Mouse (Mus musculus): ENCODE results near the gene Kcnq4.

Kcnq4 gene

GRCm38 (mm10) chr4:120725516-120726090, 22.8 kb downstream of the Kcnq4 start:
- peak; percentile 68 for DNase-seq (ENCODE audit: low read depth)

GRCm38 (mm10) chr4:120721574-120721973, 26.8 kb downstream of the Kcnq4 start:
- DNase-seq (ENCODE audit: low read depth), result no peak

- DNase-seq (ENCODE audit: low read depth), result peak; percentile 25
These were observed 29.3 kb downstream of the Kcnq4 start for GRCm38 (mm10) chr4:120719152-120719551.

DNA sequence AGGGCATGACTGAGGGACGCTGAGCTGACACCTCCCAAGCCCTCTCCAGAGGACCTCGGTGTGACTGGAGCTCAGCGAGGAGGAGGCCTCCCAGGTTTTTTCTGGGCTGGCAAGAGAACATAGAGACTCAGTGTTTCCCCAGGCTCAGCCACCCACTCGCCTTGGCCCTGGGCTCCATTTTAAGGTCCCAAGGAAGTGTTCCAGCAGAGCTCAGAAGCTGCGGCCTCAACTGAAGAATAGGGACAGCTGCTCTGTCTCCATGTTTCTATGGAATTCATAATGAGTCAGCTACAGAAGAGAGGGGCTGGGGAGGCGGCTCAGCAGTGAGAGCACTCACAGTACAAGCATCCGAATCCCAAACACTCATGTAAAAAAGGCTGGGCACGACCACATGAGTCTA, 30.8 kb downstream of the Kcnq4 start:
- DNase-seq (ENCODE audit: low read depth), result no peak

DNA sequence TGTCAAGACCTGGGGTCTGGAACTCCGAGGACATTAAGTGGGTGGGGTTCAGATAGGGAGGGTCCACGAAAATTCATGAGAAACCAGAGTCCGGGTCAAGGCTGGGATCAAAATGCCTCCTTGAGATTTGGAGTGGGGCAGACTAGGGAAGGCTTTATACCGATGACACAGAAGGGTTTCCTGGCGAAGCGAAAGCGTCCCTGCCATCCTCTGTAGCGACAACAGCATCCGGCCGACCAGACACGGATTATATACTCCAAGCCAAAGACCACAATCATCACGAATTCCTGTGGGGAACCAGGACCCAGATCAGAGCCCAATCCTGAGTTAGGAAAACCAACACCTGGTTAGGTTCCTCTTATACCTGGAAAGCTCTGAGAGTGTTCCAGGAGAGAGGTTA, 31.6 kb downstream of the Kcnq4 start:
- no peak for DNase-seq (ENCODE audit: low read depth)

GRCm38 (mm10) chr4:120716141-120716571, 32.3 kb downstream of the Kcnq4 start:
- DNase-seq (ENCODE audit: low read depth), result no peak

GRCm38 (mm10) chr4:120713856-120714497, 34.4 kb downstream of the Kcnq4 start:
- no peak for DNase-seq (ENCODE audit: low read depth)

DNA sequence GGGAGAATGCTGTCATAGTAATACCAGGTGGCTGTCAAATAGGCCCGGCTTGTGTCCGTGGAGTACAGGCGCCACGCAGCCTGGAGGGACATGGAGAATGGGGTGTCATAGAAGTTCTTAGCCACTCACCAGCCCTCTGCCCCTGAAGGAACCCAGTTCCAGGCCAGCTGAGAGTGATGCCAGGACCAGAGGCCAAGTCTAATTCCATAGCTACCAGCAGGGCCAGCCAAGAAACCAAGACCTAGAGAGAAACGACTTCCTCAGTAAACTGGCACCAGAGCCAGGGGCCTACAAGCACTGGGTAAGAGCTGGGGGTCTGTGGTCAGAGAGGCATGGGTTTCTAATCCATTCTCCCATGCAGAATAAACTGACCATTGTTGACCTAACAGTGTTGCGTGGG, 35.4 kb downstream of the Kcnq4 start:
- DNase-seq (ENCODE audit: low read depth), result no peak

DNA sequence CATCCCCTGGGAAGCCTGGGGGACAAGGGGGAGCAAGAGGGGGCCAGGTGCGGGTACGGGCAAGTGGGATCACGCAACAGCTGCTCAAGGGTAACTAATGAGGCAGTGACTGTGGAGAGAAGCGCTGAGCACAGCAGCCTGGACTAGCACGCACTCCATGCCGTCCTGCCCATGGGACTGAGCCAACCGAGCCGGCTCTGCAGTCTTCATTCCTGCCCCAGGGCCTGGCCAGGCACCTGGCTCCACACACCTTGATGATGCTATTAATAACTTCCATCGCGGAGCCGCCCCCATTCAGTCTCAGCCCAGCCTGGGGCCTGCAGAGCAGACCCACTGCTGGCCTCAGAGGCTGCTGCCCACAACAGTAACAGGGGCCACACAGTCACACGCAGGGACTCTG, 36.2 kb downstream of the Kcnq4 start:
- no peak for DNase-seq (ENCODE audit: low read depth)

DNA sequence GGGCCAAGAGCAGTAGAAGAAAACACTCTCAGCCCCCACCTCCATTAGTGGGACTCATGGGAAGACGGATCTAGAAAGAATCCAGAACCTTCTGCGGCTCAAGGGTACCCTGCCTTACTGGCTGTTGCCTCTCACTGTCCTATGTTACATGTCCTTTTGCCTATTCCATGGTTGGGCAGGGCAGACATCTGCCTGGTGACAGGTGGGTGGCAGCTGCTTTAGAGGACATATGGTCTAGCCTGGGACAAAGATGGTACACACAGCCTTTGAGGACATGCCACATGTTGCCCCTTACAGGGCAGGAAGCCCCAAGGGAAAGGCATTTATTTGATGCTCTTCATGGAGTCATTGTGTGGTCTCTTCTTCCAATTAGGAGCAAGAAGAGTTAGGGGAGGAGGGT, 45.9 kb downstream of the Kcnq4 start:
- DNase-seq (ENCODE audit: low read depth), result no peak

DNA sequence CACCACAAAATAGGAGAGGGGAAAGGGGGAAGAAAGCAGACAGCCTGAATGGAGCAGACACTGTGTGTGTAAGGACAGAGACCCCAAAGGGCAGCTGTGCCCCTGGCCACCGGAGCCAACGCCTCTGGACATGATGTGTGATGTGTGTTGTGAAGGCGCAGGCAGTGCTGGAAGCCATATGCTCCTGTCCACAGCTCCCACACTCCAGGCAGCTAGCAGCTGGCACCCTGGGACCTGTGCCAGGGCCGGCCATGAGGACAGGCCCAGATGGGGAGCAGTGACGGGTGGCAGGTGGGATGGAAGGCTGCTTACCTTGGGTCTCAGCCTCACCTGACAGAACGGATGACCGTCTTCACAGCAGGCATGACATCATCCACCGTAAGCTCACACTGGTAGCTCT, 46.4 kb downstream of the Kcnq4 start:
- DNase-seq (ENCODE audit: low read depth), result no peak

DNA sequence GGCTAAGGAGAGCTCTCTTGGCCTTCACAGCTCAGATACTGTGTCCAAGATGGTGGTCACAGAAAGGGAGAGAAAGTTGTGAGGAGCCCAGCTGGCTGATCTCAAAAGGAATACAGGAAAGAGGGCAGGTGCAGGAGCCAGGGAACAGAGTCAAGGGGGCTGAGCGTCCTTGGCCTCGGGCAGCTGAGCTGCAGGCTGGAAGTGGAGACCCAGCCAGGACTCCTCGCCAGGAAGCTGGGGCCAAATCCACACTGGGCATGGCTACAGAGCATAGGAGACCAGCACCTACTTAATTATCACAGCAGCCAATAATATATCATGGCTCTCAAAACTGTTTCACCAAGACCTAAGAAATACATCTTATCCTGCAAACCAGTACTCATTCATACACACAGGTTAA, 47.2 kb downstream of the Kcnq4 start:
- no peak for DNase-seq (ENCODE audit: low read depth)

GRCm38 (mm10) chr4:120697799-120698484, 50.5 kb downstream of the Kcnq4 start:
- DNase-seq (ENCODE audit: low read depth), result no peak

DNA sequence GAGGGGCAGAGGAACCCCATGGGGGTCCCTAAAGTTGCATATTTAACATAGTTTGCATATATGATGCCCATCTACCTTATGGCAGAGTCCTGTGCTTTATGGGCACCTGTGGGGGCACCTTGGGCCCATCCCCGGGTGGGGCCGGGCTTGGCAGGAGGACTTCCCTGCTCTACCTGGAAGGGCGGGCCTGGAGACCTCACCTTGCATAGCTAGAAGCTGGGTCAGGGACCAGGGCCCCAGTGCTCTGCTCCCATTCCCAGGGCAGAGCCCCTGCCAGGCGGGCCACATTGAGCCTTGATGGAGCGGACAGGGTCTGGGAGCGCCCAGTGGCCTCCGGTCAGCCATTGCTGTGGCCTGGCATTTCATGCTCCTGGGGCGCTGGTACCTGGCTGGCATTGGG, 51.1 kb downstream of the Kcnq4 start:
- no peak for DNase-seq (ENCODE audit: low read depth)

GRCm38 (mm10) chr4:120692717-120693116, 55.7 kb downstream of the Kcnq4 start:
- peak; percentile 72 for DNase-seq (ENCODE audit: low read depth)

GRCm38 (mm10) chr4:120689317-120689716, 59.1 kb downstream of the Kcnq4 start:
- DNase-seq (ENCODE audit: low read depth), result no peak

DNA sequence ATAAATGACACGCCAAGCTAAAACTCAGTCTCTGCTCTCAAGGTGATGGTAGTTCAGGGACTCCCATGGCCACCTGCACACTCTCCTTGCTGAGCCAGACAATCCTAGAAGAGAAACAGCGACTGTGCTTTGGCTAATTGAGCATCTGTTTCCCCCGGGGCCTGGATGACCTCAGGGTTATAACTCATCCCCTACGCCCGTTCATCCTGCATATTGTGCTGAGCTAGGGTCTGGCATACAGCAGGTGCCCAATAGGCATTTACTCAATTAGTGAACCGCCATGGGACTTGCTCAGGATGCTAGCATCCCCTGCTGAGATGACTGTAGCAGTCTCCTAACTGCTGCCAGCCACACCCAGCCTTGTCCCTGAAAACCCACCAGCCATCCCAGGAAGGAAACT, 61.1 kb downstream of the Kcnq4 start:
- DNase-seq (ENCODE audit: low read depth), result no peak

DNA sequence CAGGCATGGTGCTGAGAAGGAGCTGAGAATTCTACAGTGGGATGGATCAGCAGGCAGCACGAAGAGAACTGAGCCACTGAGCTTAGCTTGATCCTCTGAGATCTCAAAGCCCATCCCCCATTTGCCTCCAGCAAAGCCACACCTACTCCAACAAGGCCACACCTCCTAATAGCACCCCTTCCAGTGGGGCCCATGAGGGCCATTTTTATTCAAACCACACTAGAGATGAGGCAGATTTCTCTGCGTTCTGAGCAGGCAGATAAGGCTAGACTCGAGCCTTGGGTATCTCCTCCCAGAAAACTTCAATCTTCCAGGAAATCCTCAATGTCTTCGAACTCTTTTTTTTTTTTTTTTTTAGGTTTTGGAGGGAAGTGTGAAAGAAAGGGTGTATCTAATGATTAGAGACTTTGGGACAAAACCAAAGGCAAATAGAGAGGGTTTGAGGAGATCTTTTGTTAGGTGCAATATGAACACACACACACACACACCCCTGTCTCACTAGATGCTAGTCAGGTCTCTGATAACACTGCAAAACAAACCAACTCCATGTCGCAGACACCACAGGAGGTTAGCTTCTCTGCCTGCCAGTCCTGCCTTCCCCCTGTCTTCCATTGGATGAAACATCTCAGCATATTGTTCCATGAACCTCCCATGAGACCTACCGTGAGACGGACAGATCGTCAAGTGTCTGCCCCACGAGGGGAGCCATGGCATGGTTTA, 65.0 kb downstream of the Kcnq4 start:
- DNase-seq (ENCODE audit: low read depth), result no peak

DNA sequence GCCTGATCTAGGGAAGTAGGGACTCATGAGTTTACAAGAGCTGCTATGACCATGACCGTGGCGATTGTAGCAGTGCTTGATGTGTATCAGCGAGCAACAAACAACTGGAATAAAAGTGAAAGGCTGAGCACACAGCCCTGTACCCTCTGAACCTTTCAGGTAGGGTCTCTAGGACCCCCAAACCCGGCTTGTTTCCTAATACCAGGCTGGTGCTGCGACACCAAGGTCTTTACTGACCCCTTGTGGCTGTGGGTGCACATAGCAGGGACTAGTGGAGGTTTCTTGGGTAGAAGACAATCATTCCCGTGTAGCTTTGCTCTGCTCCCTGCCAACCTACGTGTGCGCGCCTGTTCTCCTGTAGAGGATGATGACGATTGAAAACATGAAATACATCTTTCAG, 66.2 kb downstream of the Kcnq4 start:
- DNase-seq (ENCODE audit: low read depth), result peak; percentile 76

DNA sequence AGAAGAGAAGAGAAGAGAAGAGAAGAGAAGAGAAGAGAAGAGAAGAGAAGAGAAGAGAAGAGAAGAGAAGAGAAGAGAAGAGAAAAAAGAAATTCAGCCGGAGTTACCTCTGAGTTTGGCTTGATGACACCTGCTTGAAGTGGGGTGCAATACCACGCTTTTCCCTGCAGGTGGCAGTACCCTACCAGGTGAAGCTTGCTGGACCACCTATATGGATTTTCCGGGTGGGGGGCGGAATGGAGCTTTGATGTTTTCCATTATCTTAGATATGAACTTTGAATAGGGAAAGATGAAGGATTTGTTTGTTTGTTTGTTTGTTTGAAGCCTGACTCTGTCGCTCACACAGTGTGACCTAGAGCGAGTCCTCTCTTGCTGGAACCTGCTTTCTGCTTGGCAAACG, 67.5 kb downstream of the Kcnq4 start:
- peak; percentile 57 for DNase-seq (ENCODE audit: low read depth)

- DNase-seq (ENCODE audit: low read depth), result no peak
These were observed 72.8 kb downstream of the Kcnq4 start for GRCm38 (mm10) chr4:120675640-120676039.

- DNase-seq (ENCODE audit: low read depth), result no peak
These were observed 73.5 kb downstream of the Kcnq4 start for GRCm38 (mm10) chr4:120674775-120675451.

Measured in NIH3T3 (cell line).